Mouse (Mus musculus) E14TG2a.4 (cell line): ENCODE results near the gene Prps2.

Experiments used
- CTCF ChIP-seq: conservative IDR thresholded peaks from 2 replicates; pipeline ENCODE4 v1.5.1; 2014; ENCODE audit warnings: low read length
- NANOG ChIP-seq: IDR thresholded peaks from 2 replicates; pipeline ENCODE4 v1.6.1; 2014; ENCODE audit warnings: borderline replicate concordance, low read length, mixed read lengths

DNA sequence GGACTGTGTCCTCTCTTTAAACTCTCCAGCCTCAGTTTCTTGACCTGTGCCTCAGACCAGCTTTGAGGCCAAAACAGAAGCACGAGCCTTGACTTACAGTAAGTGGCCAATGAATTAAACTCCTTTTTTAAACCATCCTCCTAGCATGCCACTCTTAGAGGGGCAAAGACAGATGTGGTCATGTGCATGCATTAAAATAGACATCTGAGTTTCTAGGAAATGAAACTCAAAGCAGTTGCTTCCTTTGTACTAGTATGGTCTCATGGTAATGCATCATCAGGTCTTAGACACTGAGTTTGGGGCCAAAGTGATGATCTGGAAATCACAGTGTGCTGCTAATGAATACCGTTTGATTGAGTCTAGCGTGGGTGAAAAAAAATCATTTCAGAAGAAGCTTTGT lies 54.0 kb downstream of the Prps2 start:
- TF ChIP-seq CTCF, result no peak
- no peak for TF ChIP-seq NANOG
